Mouse (Mus musculus) hindbrain, embryonic 15.5 days (tissue): ENCODE results near the gene St3gal3. TPM values are rescaled to one million over a fixed set of nuclear protein-coding genes. Genes with fewer than 3 reads are reported as not detected.

ENCODE experiments used
- ATAC-seq: fragments of 200-750 bp; cut with Nextera tagmentation; 2 replicates; pipeline ENCODE4 v1.8.0; 2017; ENCODE audit warnings: low read depth, moderate number of reproducible peaks, moderate TSS enrichment; ENCODE audit not compliant: low FRiP score
- H3K27ac ChIP-seq: fragments of 300-500 bp; sonication (generic); replicated peaks from 2 replicates; pipeline ENCODE4 v1.5.1; 2015; ENCODE audit warnings: mild to moderate bottlenecking, inconsistent platforms
- H3K27me3 ChIP-seq: fragments of 300-500 bp; sonication (generic); 2 replicates; pipeline ENCODE4 v1.6.1; 2015; ENCODE audit warnings: control low read depth, inconsistent platforms
- H3K36me3 ChIP-seq: fragments of 300-500 bp; sonication (generic); 2 replicates; pipeline ENCODE4 v1.6.1; 2015; ENCODE audit warnings: control low read depth, inconsistent platforms
- H3K4me1 ChIP-seq: fragments of 300-500 bp; sonication (generic); replicated peaks from 2 replicates; pipeline ENCODE4 v1.6.1; 2015; ENCODE audit warnings: control low read depth, inconsistent platforms
- H3K4me2 ChIP-seq: fragments of 300-500 bp; sonication (generic); 2 replicates; pipeline ENCODE4 v1.6.1; 2015; ENCODE audit warnings: moderate library complexity, mild to moderate bottlenecking, inconsistent platforms
- H3K4me3 ChIP-seq: fragments of 300-500 bp; sonication (generic); 2 replicates; pipeline ENCODE4 v1.5.1; 2015; ENCODE audit warnings: mild to moderate bottlenecking, inconsistent platforms
- H3K9ac ChIP-seq: fragments of 300-500 bp; sonication (generic); 2 replicates; pipeline ENCODE4 v1.6.1; 2015; ENCODE audit warnings: inconsistent platforms
- H3K9me3 ChIP-seq: fragments of 300-500 bp; sonication (generic); 2 replicates; pipeline ENCODE4 v1.6.1; 2016; ENCODE audit warnings: control low read depth, inconsistent platforms
- WGBS: fragments of 180-500 bp; shearing (Covaris S2); methylation state at CpG from one replicate; pipeline ENCODE4 v1.1.7; 2015; 5-methylcytosine and 5-hydroxymethylcytosine counted together
- polyA plus RNA-seq: library from polyadenylated mRNA; unstranded; fragments of >200 nt; fragmentation: Nextera tagmentation; extraction: Ambion mirVana; gene quantifications from 2 replicates; pipeline ENCODE4 v1.2.1, GENCODE M21; 2015

Gene St3gal3
- polyA plus RNA-seq, 1 experiment from 2014 or later: 15.0 TPM

- no peak for ATAC-seq
- H3K9ac ChIP-seq: no peak overlapping the region
- H3K27me3 ChIP-seq: no peaks in the 10 kb centered on the region
Observed at GRCm38 (mm10) chr4:118025381-118025780, 109.3 kb downstream of the St3gal3 start.

GRCm38 (mm10) chr4:118022811-118023210 lies 111.9 kb downstream of the St3gal3 start:
- ATAC-seq: no peak
- 96% methylated on average over 3 of the region's 3 CpGs for WGBS

More at GRCm38 (mm10) chr4:118025381-118025780, 109.3 kb downstream of the St3gal3 start:
- Histone ChIP-seq H3K9me3 (no peaks in the 10 kb centered on the region), H3K4me3 (no peak overlapping the region), H3K4me1 (peaks cover 6% of the 10 kb centered on the region; the same call in 1 of the 2 replicates), H3K4me2 (no peak overlapping the region), H3K36me3 (no peaks in the 10 kb centered on the region), H3K27ac (no peak overlapping the region)
- WGBS: 91% methylated on average over 7 of the region's 7 CpGs

GRCm38 (mm10) chr4:118022406-118022805 lies 112.3 kb downstream of the St3gal3 start:
- Histone ChIP-seq H3K27me3 (no peaks in the 10 kb centered on the region), H3K9me3 (no peaks in the 10 kb centered on the region), H3K27ac (no peak overlapping the region), H3K36me3 (no peaks in the 10 kb centered on the region), H3K9ac (no peak overlapping the region), H3K4me2 (no peak overlapping the region), H3K4me1 (peaks cover 8% of the 10 kb centered on the region; the same call in 1 of the 2 replicates), H3K4me3 (no peak overlapping the region)
- no peak for ATAC-seq
- WGBS: 82% methylated on average over 4 of the region's 4 CpGs

More at GRCm38 (mm10) chr4:118022811-118023210, 111.9 kb downstream of the St3gal3 start:
- H3K27ac ChIP-seq: no peak overlapping the region
- H3K9me3 ChIP-seq: no peaks in the 10 kb centered on the region
- no peak overlapping the region for H3K4me2 ChIP-seq
- no peak overlapping the region for H3K4me3 ChIP-seq
- no peaks in the 10 kb centered on the region for H3K27me3 ChIP-seq
- peaks cover 8% of the 10 kb centered on the region; the same call in 1 of the 2 replicates for H3K4me1 ChIP-seq
- no peaks in the 10 kb centered on the region for H3K36me3 ChIP-seq
- H3K9ac ChIP-seq: no peak overlapping the region

GRCm38 (mm10) chr4:118019640-118020039 lies 115.1 kb downstream of the St3gal3 start:
- WGBS: 70% methylated on average over 8 of the region's 8 CpGs
- no peak for ATAC-seq

GRCm38 (mm10) chr4:118019218-118019617 lies 115.5 kb downstream of the St3gal3 start:
- Histone ChIP-seq H3K36me3 (no peaks in the 10 kb centered on the region), H3K9me3 (no peaks in the 10 kb centered on the region), H3K4me1 (peaks cover 28% of the 10 kb centered on the region), H3K27me3 (no peaks in the 10 kb centered on the region), H3K27ac (no peak overlapping the region), H3K4me2 (no peak overlapping the region), H3K9ac (no peak overlapping the region), H3K4me3 (no peak overlapping the region)
- no peak for ATAC-seq
- 64% methylated on average over 5 of the region's 5 CpGs for WGBS

More at GRCm38 (mm10) chr4:118019640-118020039, 115.1 kb downstream of the St3gal3 start:
- H3K9me3 ChIP-seq: no peaks in the 10 kb centered on the region
- H3K36me3 ChIP-seq: no peaks in the 10 kb centered on the region
- H3K27ac ChIP-seq: no peak overlapping the region
- H3K4me2 ChIP-seq: no peak overlapping the region
- peaks cover 28% of the 10 kb centered on the region for H3K4me1 ChIP-seq
- H3K4me3 ChIP-seq: no peak overlapping the region
- no peak overlapping the region for H3K9ac ChIP-seq
- H3K27me3 ChIP-seq: no peaks in the 10 kb centered on the region

GRCm38 (mm10) chr4:118017021-118017805 lies 117.5 kb downstream of the St3gal3 start:
- H3K4me1 ChIP-seq: peaks cover 28% of the 10 kb centered on the region
- no peak overlapping the region for H3K4me2 ChIP-seq
- H3K36me3 ChIP-seq: no peaks in the 10 kb centered on the region
- H3K4me3 ChIP-seq: no peak overlapping the region
- H3K27me3 ChIP-seq: no peaks in the 10 kb centered on the region
- no peak overlapping the region for H3K9ac ChIP-seq
- WGBS: 62% methylated on average over 16 of the region's 16 CpGs
- no peak for ATAC-seq
- H3K27ac ChIP-seq: no peak overlapping the region
- no peaks in the 10 kb centered on the region for H3K9me3 ChIP-seq

GRCm38 (mm10) chr4:118016323-118016911 lies 118.3 kb downstream of the St3gal3 start:
- Histone ChIP-seq H3K9ac (no peak overlapping the region), H3K27ac (no peak overlapping the region), H3K36me3 (no peaks in the 10 kb centered on the region), H3K27me3 (no peaks in the 10 kb centered on the region), H3K4me2 (no peak overlapping the region), H3K4me1 (peaks cover 28% of the 10 kb centered on the region), H3K9me3 (no peaks in the 10 kb centered on the region), H3K4me3 (no peak overlapping the region)
- 56% methylated on average over 10 of the region's 10 CpGs for WGBS
- no peak for ATAC-seq

GRCm38 (mm10) chr4:118015636-118016035 lies 119.1 kb downstream of the St3gal3 start:
- no peak overlapping the region for H3K4me3 ChIP-seq
- H3K27me3 ChIP-seq: no peaks in the 10 kb centered on the region
- no peak overlapping the region for H3K27ac ChIP-seq
- H3K9ac ChIP-seq: no peak overlapping the region
- H3K4me1 ChIP-seq: peaks cover 28% of the 10 kb centered on the region
- H3K36me3 ChIP-seq: no peaks in the 10 kb centered on the region
- no peaks in the 10 kb centered on the region for H3K9me3 ChIP-seq
- peak; percentile 33; the same call in 1 of the 2 replicates for ATAC-seq
- WGBS: 42% methylated on average over 6 of the region's 6 CpGs
- H3K4me2 ChIP-seq: no peak overlapping the region

- Histone ChIP-seq H3K36me3 (no peaks in the 10 kb centered on the region), H3K27ac (no peak overlapping the region), H3K9ac (no peak overlapping the region), H3K27me3 (no peaks in the 10 kb centered on the region), H3K4me3 (no peak overlapping the region), H3K4me1 (peaks cover 28% of the 10 kb centered on the region), H3K4me2 (no peak overlapping the region), H3K9me3 (no peaks in the 10 kb centered on the region)
- 92% methylated on average over 11 of the region's 11 CpGs for WGBS
- no peak for ATAC-seq
Observed at GRCm38 (mm10) chr4:118015126-118015525, 119.6 kb downstream of the St3gal3 start.

- no peak overlapping the region for H3K4me3 ChIP-seq
- no peaks in the 10 kb centered on the region for H3K27me3 ChIP-seq
- H3K4me1 ChIP-seq: peaks cover 3% of the 10 kb centered on the region
- no peak overlapping the region for H3K4me2 ChIP-seq
- 84% methylated on average over 9 of the region's 9 CpGs for WGBS
- no peak for ATAC-seq
- no peaks in the 10 kb centered on the region for H3K36me3 ChIP-seq
- H3K9ac ChIP-seq: no peak overlapping the region
- no peak overlapping the region for H3K27ac ChIP-seq
- H3K9me3 ChIP-seq: no peaks in the 10 kb centered on the region
Observed at GRCm38 (mm10) chr4:118010661-118011173, 124.0 kb downstream of the St3gal3 start.

- no peak overlapping the region for H3K9ac ChIP-seq
- H3K4me3 ChIP-seq: no peak overlapping the region
- no peak overlapping the region for H3K27ac ChIP-seq
- WGBS: 85% methylated on average over 6 of the region's 6 CpGs
- no peaks in the 10 kb centered on the region for H3K4me1 ChIP-seq
- no peaks in the 10 kb centered on the region for H3K36me3 ChIP-seq
- H3K9me3 ChIP-seq: no peaks in the 10 kb centered on the region
- H3K27me3 ChIP-seq: no peaks in the 10 kb centered on the region
- no peak overlapping the region for H3K4me2 ChIP-seq
- ATAC-seq: no peak
Observed at GRCm38 (mm10) chr4:118008433-118009033, 126.2 kb downstream of the St3gal3 start.

GRCm38 (mm10) chr4:118001355-118001754 lies 133.4 kb downstream of the St3gal3 start:
- Histone ChIP-seq H3K36me3 (no peaks in the 10 kb centered on the region), H3K4me2 (no peak overlapping the region), H3K27ac (no peak overlapping the region), H3K4me1 (peaks cover 17% of the 10 kb centered on the region), H3K9me3 (no peaks in the 10 kb centered on the region), H3K9ac (no peak overlapping the region), H3K4me3 (no peak overlapping the region), H3K27me3 (no peaks in the 10 kb centered on the region)
- WGBS: 74% methylated on average over 10 of the region's 10 CpGs
- no peak for ATAC-seq
